Mouse (Mus musculus) 3T3-L1 (cell line): ENCODE results near the gene Gm44805.

Experiments
- DNase-seq: peaks from one replicate; pipeline ENCODE4 v3.0.0-alpha.2; 2015; ENCODE audit warnings: low read depth, low spot score

Gm44805 gene

GRCm38 (mm10) chr7:19681202-19681694 is at the start of gene Gm44805, which contains the start of gene Apoc4:
Gm44805 (minus strand) TSS chr7:19681423.
Apoc4 (minus strand) TSS chr7:19681479.
- DNase-seq = no peak

GRCm38 (mm10) chr7:19726541-19726940 is 45.3 kb upstream of the Gm44805 start:
- peak; percentile 26 for DNase-seq

- DNase-seq = no peak
These were observed 42.9 kb upstream of the Gm44805 start for GRCm38 (mm10) chr7:19724167-19724566.

GRCm38 (mm10) chr7:19722754-19723195 is 41.6 kb upstream of the Gm44805 start:
- no peak for DNase-seq

- DNase-seq = no peak
These were observed 38.0 kb upstream of the Gm44805 start for GRCm38 (mm10) chr7:19719200-19719599.

- no peak for DNase-seq
These were observed 37.2 kb upstream of the Gm44805 start for GRCm38 (mm10) chr7:19718297-19718952.

- no peak for DNase-seq
These were observed 36.1 kb upstream of the Gm44805 start for GRCm38 (mm10) chr7:19717346-19717745.

GRCm38 (mm10) chr7:19716822-19717221 is 35.6 kb upstream of the Gm44805 start:
- no peak for DNase-seq

- no peak for DNase-seq
These were observed 34.9 kb upstream of the Gm44805 start for GRCm38 (mm10) chr7:19716055-19716682.

- DNase-seq = peak; percentile 99
These were observed 34.2 kb upstream of the Gm44805 start, which contains the start of gene Tomm40 for GRCm38 (mm10) chr7:19715239-19716054. Tomm40 (minus strand) TSS chr7:19715438.

GRCm38 (mm10) chr7:19714836-19715235 is 33.6 kb upstream of the Gm44805 start:
- no peak for DNase-seq

GRCm38 (mm10) chr7:19713598-19713997 is 32.4 kb upstream of the Gm44805 start:
- DNase-seq = no peak

- peak; percentile 45 for DNase-seq
These were observed 32.0 kb upstream of the Gm44805 start for GRCm38 (mm10) chr7:19713196-19713595.

GRCm38 (mm10) chr7:19712414-19712813 is 31.2 kb upstream of the Gm44805 start:
- DNase-seq = peak; percentile 55

GRCm38 (mm10) chr7:19710650-19711049 is 29.4 kb upstream of the Gm44805 start:
- DNase-seq = no peak

- no peak for DNase-seq
These were observed 24.0 kb upstream of the Gm44805 start for GRCm38 (mm10) chr7:19705271-19705670.

- no peak for DNase-seq
These were observed 23.3 kb upstream of the Gm44805 start for GRCm38 (mm10) chr7:19704475-19704874.

GRCm38 (mm10) chr7:19702859-19703555 is 21.8 kb upstream of the Gm44805 start:
- DNase-seq = no peak

- DNase-seq = peak; percentile 75
These were observed 20.0 kb upstream of the Gm44805 start for GRCm38 (mm10) chr7:19701069-19701761.

- no peak for DNase-seq
These were observed 19.3 kb upstream of the Gm44805 start for GRCm38 (mm10) chr7:19700299-19701068.
